Mouse (Mus musculus): Measurements from ENCODE around the gene Gm17660.

DNA sequence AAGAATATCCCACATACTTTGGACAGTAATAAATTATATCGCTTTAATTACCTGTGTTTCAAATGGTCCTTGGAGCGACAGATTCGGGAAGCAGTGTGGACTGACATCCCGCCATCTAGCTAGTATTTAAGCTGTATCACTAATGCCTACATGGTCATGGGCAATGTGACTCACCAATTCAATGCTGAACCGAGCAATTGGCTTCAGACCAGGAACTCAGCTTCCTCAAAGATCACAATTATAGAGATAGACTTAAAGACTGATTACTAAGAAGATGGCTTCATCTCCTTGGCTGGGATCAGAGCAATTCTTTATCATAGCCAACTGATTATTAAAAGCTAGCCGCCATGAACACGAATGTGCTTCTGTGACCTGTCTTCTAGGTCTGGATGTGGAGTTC, at the start of gene Gm17660:
- no peak for TF ChIP-seq EP300 (IDR thresholded peaks at IDR 0.05)
- no peak for TF ChIP-seq CTCF (IDR thresholded peaks at IDR 0.05)
